Mouse (Mus musculus) liver, postnatal 0 days (tissue): ENCODE results near the gene Fbxw10. TPM values are rescaled to one million over a fixed set of nuclear protein-coding genes. Genes with fewer than 3 reads are reported as not detected.
A peak's percentile ranks its signal among the peaks of the same experiment; 100 is the strongest.

ENCODE experiments used
- ATAC-seq: fragments of 200-750 bp; cut with Nextera tagmentation; 2 replicates; pipeline ENCODE4 v1.8.0; 2017; ENCODE audit warnings: mild to moderate bottlenecking, moderate library complexity
- DNase-seq: peaks from one replicate; pipeline ENCODE4 v3.0.0-alpha.2; 2016
- H3K27ac ChIP-seq: fragments of 300-500 bp; sonication (generic); 2 replicates; pipeline ENCODE4 v1.5.1; 2014; ENCODE audit warnings: antibody characterized with exemption, moderate library complexity, mild to moderate bottlenecking, low read depth
- H3K27me3 ChIP-seq: fragments of 300-500 bp; sonication (generic); 2 replicates; pipeline ENCODE4 v1.6.1; 2014; ENCODE audit warnings: low read length, control low read depth, mixed read lengths; ENCODE audit not compliant: insufficient read depth
- H3K36me3 ChIP-seq: fragments of 300-500 bp; sonication (generic); replicated peaks from 2 replicates; pipeline ENCODE4 v1.6.1; 2014; ENCODE audit warnings: mild to moderate bottlenecking, control low read depth, low read length, moderate library complexity, mixed read lengths; ENCODE audit not compliant: insufficient read depth
- H3K4me1 ChIP-seq: fragments of 300-500 bp; sonication (generic); 2 replicates; pipeline ENCODE4 v1.6.1; 2014; ENCODE audit warnings: antibody characterized with exemption, mild to moderate bottlenecking, control low read depth; ENCODE audit not compliant: insufficient read depth
- H3K4me2 ChIP-seq: fragments of 300-500 bp; sonication (generic); 2 replicates; pipeline ENCODE4 v1.6.1; 2014; ENCODE audit warnings: low read depth, mild to moderate bottlenecking, low read length, moderate library complexity, mixed read lengths
- H3K4me3 ChIP-seq: fragments of 300-500 bp; sonication (generic); 2 replicates; pipeline ENCODE4 v1.5.1; 2014; ENCODE audit warnings: low read depth, low read length
- H3K9ac ChIP-seq: fragments of 300-500 bp; sonication (generic); replicated peaks from 2 replicates; pipeline ENCODE4 v1.6.1; 2014; ENCODE audit warnings: mild to moderate bottlenecking, moderate library complexity
- H3K9me3 ChIP-seq: fragments of 300-500 bp; sonication (generic); 2 replicates; pipeline ENCODE4 v1.6.1; 2016; ENCODE audit warnings: mild to moderate bottlenecking, control low read depth, low read length, mixed read lengths
- CTCF ChIP-seq: sonication (generic); IDR thresholded peaks from 2 replicates; pipeline ENCODE4 v1.5.1; 2016; ENCODE audit warnings: antibody characterized with exemption, low read depth
- EP300 ChIP-seq: IDR thresholded peaks from 2 replicates; pipeline ENCODE4 v1.6.1; 2016; ENCODE audit warnings: antibody characterized with exemption, low read depth, mild to moderate bottlenecking
- WGBS: fragments of 180-500 bp; shearing (Covaris S2); extraction: QIAGEN DNeasy Blood & Tissue Kit; methylation state at CpG from one replicate; pipeline ENCODE4 v1.1.7; 2014; ENCODE audit not compliant: insufficient replicate concordance; 5-methylcytosine and 5-hydroxymethylcytosine counted together
- polyA plus RNA-seq: library from polyadenylated mRNA; unstranded; fragments of >200 nt; fragmentation: Nextera tagmentation; extraction: Ambion mirVana; gene quantifications from 2 replicates; pipeline ENCODE4 v1.2.1, GENCODE M21; 2015

The Fbxw10 gene
- polyA plus RNA-seq, 1 experiment from 2014 or later = 0.13 TPM

GRCm38 (mm10) chr11:62851199-62851598 lies 4.3 kb downstream of the Fbxw10 start:
- Histone ChIP-seq H3K9me3 (no peaks in the 10 kb centered on the region), H3K27me3 (no peaks in the 10 kb centered on the region), H3K4me2 (no peak overlapping the region), H3K9ac (no peak overlapping the region), H3K36me3 (no peaks in the 10 kb centered on the region), H3K4me1 (peaks cover 8% of the 10 kb centered on the region), H3K27ac (no peak overlapping the region), H3K4me3 (no peak overlapping the region)
- ATAC-seq (no peak), DNase-seq (no peak)
- WGBS = 61% methylated on average over 1 of the region's 1 CpGs
- TF ChIP-seq EP300 (no peak), CTCF (peak; percentile 64)

- Histone ChIP-seq H3K27ac (no peak overlapping the region), H3K4me3 (no peak overlapping the region), H3K9ac (no peak overlapping the region), H3K36me3 (no peaks in the 10 kb centered on the region), H3K4me2 (no peak overlapping the region), H3K9me3 (no peaks in the 10 kb centered on the region), H3K27me3 (no peaks in the 10 kb centered on the region), H3K4me1 (no peaks in the 10 kb centered on the region)
- DNase-seq (peak; percentile 26), ATAC-seq (peak; percentile 79)
- TF ChIP-seq EP300 = peak; percentile 25; the same call in 1 of the 2 replicates
- TF ChIP-seq CTCF = no peak
- WGBS = 67% methylated on average over 6 of the region's 6 CpGs
These were observed 6.5 kb downstream of the Fbxw10 start for GRCm38 (mm10) chr11:62853334-62853733.

- TF ChIP-seq CTCF (no peak), EP300 (no peak)
- no peak for ATAC-seq
- Histone ChIP-seq H3K4me2 (no peak overlapping the region), H3K9me3 (no peaks in the 10 kb centered on the region), H3K9ac (no peak overlapping the region), H3K27ac (no peak overlapping the region), H3K4me3 (no peak overlapping the region), H3K36me3 (no peaks in the 10 kb centered on the region), H3K27me3 (no peaks in the 10 kb centered on the region), H3K4me1 (no peaks in the 10 kb centered on the region)
- DNase-seq = no peak
- WGBS = 68% methylated on average over 4 of the region's 4 CpGs
These were observed 18.7 kb downstream of the Fbxw10 start for GRCm38 (mm10) chr11:62865562-62865961.

GRCm38 (mm10) chr11:62866685-62867084 lies 19.8 kb downstream of the Fbxw10 start:
- no peaks in the 10 kb centered on the region for H3K4me1 ChIP-seq
- H3K4me2 ChIP-seq = no peak overlapping the region
- no peak overlapping the region for H3K4me3 ChIP-seq
- TF ChIP-seq CTCF (no peak), EP300 (no peak)
- H3K9me3 ChIP-seq = no peaks in the 10 kb centered on the region
- 52% methylated on average over 7 of the region's 7 CpGs for WGBS
- no peaks in the 10 kb centered on the region for H3K27me3 ChIP-seq
- no peak for ATAC-seq
- H3K27ac ChIP-seq = no peak overlapping the region
- H3K36me3 ChIP-seq = no peaks in the 10 kb centered on the region
- no peak for DNase-seq
- no peak overlapping the region for H3K9ac ChIP-seq

GRCm38 (mm10) chr11:62869201-62869600 lies 22.3 kb downstream of the Fbxw10 start:
- no peak overlapping the region for H3K9ac ChIP-seq
- WGBS = 76% methylated on average over 5 of the region's 5 CpGs
- no peak for DNase-seq

GRCm38 (mm10) chr11:62869715-62870371 lies 23.0 kb downstream of the Fbxw10 start:
- Histone ChIP-seq H3K4me1 (no peaks in the 10 kb centered on the region), H3K4me2 (no peak overlapping the region), H3K27me3 (no peaks in the 10 kb centered on the region), H3K4me3 (no peak overlapping the region), H3K27ac (no peak overlapping the region), H3K9ac (no peak overlapping the region), H3K36me3 (no peaks in the 10 kb centered on the region), H3K9me3 (no peaks in the 10 kb centered on the region)
- 61% methylated on average over 8 of the region's 8 CpGs for WGBS
- ATAC-seq (no peak), DNase-seq (no peak)
- peak; percentile 48; the same call in 1 of the 2 replicates for TF ChIP-seq EP300
- TF ChIP-seq CTCF = no peak

More at GRCm38 (mm10) chr11:62869201-62869600, 22.3 kb downstream of the Fbxw10 start:
- no peak for ATAC-seq
- no peaks in the 10 kb centered on the region for H3K9me3 ChIP-seq
- no peak overlapping the region for H3K4me3 ChIP-seq
- no peak for TF ChIP-seq EP300
- H3K27ac ChIP-seq = no peak overlapping the region
- H3K4me1 ChIP-seq = no peaks in the 10 kb centered on the region
- H3K27me3 ChIP-seq = no peaks in the 10 kb centered on the region
- H3K4me2 ChIP-seq = no peak overlapping the region
- no peaks in the 10 kb centered on the region for H3K36me3 ChIP-seq
